Mouse (Mus musculus) layer of hippocampus, adult 8-10 months (tissue): ENCODE results near the gene Zscan10. TPM values are rescaled to one million over a fixed set of nuclear protein-coding genes. Genes with fewer than 3 reads are reported as not detected.

Experiments used
- DNase-seq, 2 experiments: peaks; one replicate each; pipeline ENCODE4 v3.0.0; 2022; ENCODE audit warnings: low spot score in 2 of 2
- total RNA-seq, 4 experiments: library from RNA; stranded (reverse); gene quantifications; 2 replicates each; pipeline ENCODE4 v1.2.4; 2022

Gene Zscan10
- total RNA-seq, 4 experiments from 2014 or later: not detected

GRCm38 (mm10) chr17:23645894-23646293, 45.2 kb downstream of the Zscan10 start:
- DNase-seq: no peak

DNA sequence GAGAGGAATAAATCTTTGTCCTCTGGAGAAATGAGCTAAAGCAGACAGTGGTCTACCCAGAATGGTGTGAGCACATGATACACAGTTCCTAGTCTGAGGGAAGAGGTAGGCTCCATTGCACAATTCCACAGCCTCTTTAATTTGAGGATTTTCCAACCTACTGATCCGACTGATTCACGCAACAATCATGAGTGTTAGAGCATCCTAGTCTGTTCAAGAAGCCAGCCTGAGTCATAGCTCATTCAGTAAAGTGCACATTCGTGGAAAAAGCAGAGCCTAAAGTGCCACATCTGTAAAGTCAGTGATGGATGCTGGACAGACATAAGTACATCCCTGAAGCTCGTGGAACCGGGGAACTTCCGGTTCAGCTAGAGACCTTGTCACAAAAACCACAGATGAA, 50.7 kb downstream of the Zscan10 start:
- no peak for DNase-seq

DNA sequence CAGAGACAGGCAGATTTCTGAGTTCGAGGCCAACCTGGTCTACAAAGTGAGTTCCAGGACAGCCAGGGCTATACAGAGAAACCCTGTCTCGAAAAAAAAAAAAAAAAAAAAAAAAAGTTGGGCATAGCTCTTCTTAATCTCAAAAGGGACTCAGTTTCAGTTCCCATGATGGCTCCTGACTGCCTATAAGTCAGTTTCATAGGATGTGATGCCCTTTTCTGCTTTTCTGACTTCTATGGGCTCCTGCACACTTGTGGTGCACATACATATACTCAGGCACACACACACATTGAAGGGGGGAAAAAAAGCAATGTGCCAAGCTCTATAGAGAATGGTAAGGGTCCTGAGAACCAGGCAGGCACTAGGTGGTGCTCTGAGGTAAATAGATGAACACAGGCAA, 52.7 kb downstream of the Zscan10 start:
- DNase-seq: no peak

DNA sequence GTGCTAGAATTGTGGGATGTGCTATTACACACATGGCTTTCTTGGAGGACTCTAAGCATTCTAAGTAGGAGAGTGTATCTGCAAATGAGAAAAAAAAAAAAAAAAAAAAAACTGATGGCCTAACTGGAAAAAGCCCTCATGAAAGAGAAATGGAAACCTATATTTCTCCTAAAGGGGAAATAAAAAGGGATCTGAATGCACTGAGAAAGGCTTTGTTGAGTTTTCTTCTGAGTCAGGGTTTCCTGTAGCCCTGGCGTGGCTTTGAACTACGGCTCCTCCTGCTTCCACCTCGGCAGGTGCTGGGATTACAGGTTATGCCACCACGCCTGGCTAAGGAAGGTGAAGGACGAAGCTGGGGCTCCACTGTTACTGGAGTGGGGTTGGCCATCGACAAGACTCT, 53.3 kb downstream of the Zscan10 start:
- DNase-seq: no peak

DNA sequence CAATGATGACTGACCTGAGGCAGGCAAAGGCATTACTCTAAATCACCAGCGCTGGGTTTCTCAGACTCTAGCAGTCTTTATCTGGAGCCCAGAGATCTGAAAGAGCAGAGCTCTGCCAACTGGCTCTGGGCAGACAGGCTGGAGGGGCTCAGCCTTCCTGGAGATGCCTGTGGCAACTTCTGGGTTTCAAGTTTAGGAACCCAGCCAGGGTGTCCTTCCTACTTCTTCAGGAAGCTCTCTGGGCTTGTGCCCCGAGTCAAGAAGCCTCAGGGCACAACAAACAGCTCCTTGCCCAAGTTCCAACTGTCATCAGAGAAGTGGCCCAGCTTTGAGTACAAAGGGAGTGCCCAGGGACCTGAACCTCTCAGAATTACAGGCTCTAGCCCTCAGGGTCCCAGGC, 53.8 kb downstream of the Zscan10 start:
- DNase-seq: no peak

- DNase-seq: no peak
Observed at GRCm38 (mm10) chr17:23658450-23658849, 57.8 kb downstream of the Zscan10 start.

GRCm38 (mm10) chr17:23660117-23660875, 59.6 kb downstream of the Zscan10 start, which contains the start of gene Bicdl2:
Bicdl2 (plus strand) TSS chr17:23660506.
- DNase-seq: no peak

Other genes with a start within 250 kb of the Zscan10 start
- not detected for gene Vmn2r116, start 216.3 kb upstream of the Zscan10 start, total RNA-seq
- not detected for gene Vmn2r117, start 121.2 kb upstream of the Zscan10 start, total RNA-seq
- 1 to 10 TPM; 6.2 to 8.4 (median 7.1) TPM for gene Zfp213, start 36.6 kb upstream of the Zscan10 start, total RNA-seq
- gene Zfp13, start 1.4 kb upstream of the Zscan10 start, total RNA-seq: 10 to 100 TPM; 28.9 to 32.6 (median 31.6) TPM
- gene Mmp25, start 44.4 kb downstream of the Zscan10 start, total RNA-seq: under 1 TPM; 0.19 to 0.34 (median 0.26) TPM
- gene Bicdl2, start 59.6 kb downstream of the Zscan10 start, total RNA-seq: not detected
- 100 to 1,000 TPM; 104 to 122 (median 108) TPM for gene Hcfc1r1, start 72.7 kb downstream of the Zscan10 start, total RNA-seq
- gene Thoc6, start 73.0 kb downstream of the Zscan10 start, total RNA-seq: 1 to 10 TPM; 7.0 to 8.6 (median 7.4) TPM
- 1 to 10 TPM; 6.4 to 9.8 (median 7.4) TPM for gene Tnfrsf12a, start 76.6 kb downstream of the Zscan10 start, total RNA-seq
- not detected for gene Cldn6, start 78.4 kb downstream of the Zscan10 start, total RNA-seq
- gene Cldn9, start 83.2 kb downstream of the Zscan10 start, total RNA-seq: under 1 TPM in 1 of 4 experiments, not detected in 3; 0.68 TPM
- under 1 TPM; 0.16 to 0.81 (median 0.32) TPM for gene 1520401A03Rik, start 121.9 kb downstream of the Zscan10 start, total RNA-seq
- gene Pkmyt1, start 125.5 kb downstream of the Zscan10 start, total RNA-seq: 1 to 10 TPM; 4.3 to 5.2 (median 4.7) TPM
- gene Paqr4, start 140.0 kb downstream of the Zscan10 start, total RNA-seq: 10 to 100 TPM; 53.1 to 56.9 (median 53.6) TPM
- gene Kremen2, start 145.0 kb downstream of the Zscan10 start, total RNA-seq: 1 to 10 TPM in 1 of 4 experiments, under 1 TPM in 3; 0.51 to 1.3 (median 0.68) TPM
- 100 to 1,000 TPM; 324 to 395 (median 358) TPM for gene Flywch1, start 170.7 kb downstream of the Zscan10 start, total RNA-seq
- 10 to 100 TPM in 2 of 4 experiments, 1 to 10 TPM in 2; 8.1 to 11.7 (median 10.1) TPM for gene Flywch2, start 185.2 kb downstream of the Zscan10 start, total RNA-seq
- gene Srrm2, start 189.7 kb downstream of the Zscan10 start, total RNA-seq: 100 to 1,000 TPM; 503 to 777 (median 666) TPM
- 100 to 1,000 TPM; 314 to 381 (median 345) TPM for gene Elob, start 228.3 kb downstream of the Zscan10 start, total RNA-seq
- under 1 TPM in 1 of 4 experiments, not detected in 3; 0.38 TPM for gene Prss33, start 235.2 kb downstream of the Zscan10 start, total RNA-seq
- gene Prss32, start 243.0 kb downstream of the Zscan10 start, total RNA-seq: not detected
- gene Prss41, start 243.3 kb downstream of the Zscan10 start, total RNA-seq: 1 to 10 TPM; 1.8 to 2.3 (median 2.0) TPM